17 mouse cellular contexts compared by ENCODE assay signal in the genomic region with DNA sequence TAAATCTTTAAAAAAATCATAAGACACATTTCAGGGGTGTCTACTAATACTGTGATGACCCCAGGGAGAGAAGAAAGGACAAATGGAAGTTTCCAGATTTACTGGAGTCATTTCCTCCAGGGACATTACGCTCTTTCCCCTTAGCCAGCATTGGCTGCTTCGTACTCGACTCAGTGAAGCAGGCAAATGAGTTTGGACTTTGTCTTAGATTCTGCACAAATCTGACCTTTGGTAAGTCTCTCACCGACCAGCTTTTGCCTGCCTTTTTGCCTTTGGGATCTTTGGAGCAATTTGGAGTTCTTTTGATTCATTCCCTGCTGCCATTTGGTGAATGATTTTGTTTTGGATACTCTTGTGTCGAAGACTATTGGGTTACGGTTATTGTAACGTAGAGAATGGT. TPM values are rescaled to one million over a fixed set of nuclear protein-coding genes. Genes with fewer than 3 reads are reported as not detected.
"Had no signal": no experiment of that assay in that cellular context is flagged by ENCODE, and none has a peak within 500 bp of the region (broad histone marks: within the 10 kb centered on the region; RNA-seq: fewer than 3 reads in every experiment).

No protein-coding gene starts in this region.

- H3K27ac ChIP-seq: hindbrain, embryonic 15.5 days; kidney, postnatal 0 days; layer of hippocampus, adult 2 months; limb, embryonic 10.5 days; liver, embryonic 14.5 days; midbrain, embryonic 10.5 days; neural tube, embryonic 12.5 days had no signal

- DNase-seq: lung, adult 2 months; lung, postnatal 4 days; midbrain, embryonic 14.5 days; spleen, adult 18-20 months; thymus, adult 2 months; thymus, postnatal 25 days had no signal

- H3K4me3 ChIP-seq: hindbrain, embryonic 15.5 days; layer of hippocampus, adult 2 months; limb, embryonic 10.5 days; midbrain, embryonic 10.5 days; myocyte; neural tube, embryonic 12.5 days had no signal

- H3K36me3 ChIP-seq: hindbrain, embryonic 15.5 days; limb, embryonic 10.5 days; midbrain, embryonic 10.5 days; neural tube, embryonic 12.5 days had no signal

- H3K27me3 ChIP-seq: hindbrain, embryonic 15.5 days; neural tube, embryonic 12.5 days had no signal

- H3K9ac ChIP-seq: hindbrain, embryonic 15.5 days; liver, embryonic 14.5 days; neural tube, embryonic 12.5 days had no signal

- ATAC-seq: lung, postnatal 0 days had no signal

- H3K4me2 ChIP-seq: hindbrain, embryonic 15.5 days; neural tube, embryonic 12.5 days had no signal

- H3K4me1 ChIP-seq: hindbrain, embryonic 15.5 days; limb, embryonic 10.5 days; midbrain, embryonic 10.5 days; neural tube, embryonic 12.5 days had no signal

- H3K9me3 ChIP-seq: hindbrain, embryonic 15.5 days; limb, embryonic 10.5 days; midbrain, embryonic 10.5 days; neural tube, embryonic 12.5 days had no signal

RNA-seq across cellular contexts. Expression of gene Gata1, which starts 3.5 kb away (rescaled TPM):
- polyA plus RNA-seq: midbrain, embryonic 14.5 days; myocyte had no signal

RNA-seq across cellular contexts. Expression of gene Glod5, which starts 36.9 kb away (rescaled TPM):
- polyA plus RNA-seq: limb, embryonic 10.5 days; liver, embryonic 14.5 days; lung, adult 2 months; midbrain, embryonic 14.5 days; myocyte; neural tube, embryonic 12.5 days; stomach, embryonic 14.5 days; thymus, adult 2 months; urinary bladder, adult 2 months had no signal

RNA-seq across cellular contexts. Expression of gene Eras, which starts 53.0 kb away (rescaled TPM):
- polyA plus RNA-seq: kidney, postnatal 0 days; limb, embryonic 10.5 days; liver, embryonic 14.5 days; lung, adult 2 months; lung, postnatal 0 days; midbrain, embryonic 14.5 days; myocyte; neural tube, embryonic 12.5 days; stomach, embryonic 14.5 days; thymus, adult 2 months; urinary bladder, adult 2 months had no signal
